Mouse (Mus musculus) liver, embryonic 14.5 days (tissue): Measurements from ENCODE around the gene Anapc16.

Experiments
- CTCF ChIP-seq: IDR thresholded peaks from 2 replicates; pipeline ENCODE4 v1.5.1; 2016; ENCODE audit warnings: antibody characterized with exemption, low read depth, control low read depth
- EP300 ChIP-seq: IDR thresholded peaks from 2 replicates; pipeline ENCODE4 v1.6.1; 2016; ENCODE audit warnings: antibody characterized with exemption, low read depth

DNA sequence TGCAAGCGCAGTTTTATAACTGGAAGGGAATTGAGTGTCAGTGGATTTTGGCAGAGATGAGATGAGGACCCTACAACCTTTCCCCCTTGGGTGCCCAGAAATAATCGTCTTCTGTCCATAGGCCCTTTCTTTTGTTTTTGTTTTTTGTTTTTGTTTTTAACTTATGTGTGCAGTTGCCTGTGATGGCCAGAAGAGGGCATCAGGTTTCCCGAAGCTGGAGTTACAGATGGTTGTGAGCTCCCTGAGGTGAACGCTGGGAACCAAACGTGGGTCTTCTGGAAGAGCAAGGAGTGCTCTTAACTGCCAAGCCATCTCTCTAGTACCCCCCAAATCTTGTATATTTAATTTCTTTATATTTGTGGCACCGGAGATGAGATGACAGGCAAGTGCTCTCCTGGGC is 36.2 kb downstream of the Anapc16 start:
- TF ChIP-seq EP300 (no peak), CTCF (peak; percentile 54)
